Mouse (Mus musculus) ES-E14 (cell line): ENCODE data around the gene Rcc2. TPM values are rescaled to one million over a fixed set of nuclear protein-coding genes. Genes with fewer than 3 reads are reported as not detected.

Source experiments
- DNase-seq: peaks from one replicate; pipeline ENCODE4 v3.0.0-alpha.2; 2013; ENCODE audit warnings: low read depth, low spot score
- H3K27ac ChIP-seq: 2 replicates; pipeline ENCODE4 v1.5.1; 2012; ENCODE audit warnings: low read depth, mild to moderate bottlenecking, low read length, moderate library complexity, mixed read lengths; ENCODE audit not compliant: poor library complexity, insufficient read depth, severe bottlenecking
- H3K36me3 ChIP-seq: 2 replicates; pipeline ENCODE4 v1.6.1; 2012; ENCODE audit warnings: mild to moderate bottlenecking, low read length, moderate library complexity, mixed read lengths; ENCODE audit not compliant: control insufficient read depth, poor library complexity, insufficient read depth, severe bottlenecking
- H3K4me1 ChIP-seq, 2 experiments: fragments of 150-350 bp in 1 of 2; sonication (generic) in 1 of 2; 2 replicates each; pipeline ENCODE4 v1.6.1; 2012; ENCODE audit warnings: low read length in 2 of 2, mild to moderate bottlenecking in 1 of 2, mixed read lengths in 1 of 2; ENCODE audit not compliant: control insufficient read depth in 2 of 2, insufficient read depth in 2 of 2, poor library complexity in 1 of 2
- H3K4me3 ChIP-seq, 2 experiments: fragments of 150-350 bp in 1 of 2; sonication (generic) in 1 of 2; 2 replicates each; pipeline ENCODE4 v1.5.1; 2012; ENCODE audit warnings: low read length in 2 of 2, low read depth in 1 of 2, mild to moderate bottlenecking in 1 of 2, mixed read lengths in 1 of 2; ENCODE audit not compliant: insufficient read depth in 1 of 2, poor library complexity in 1 of 2, severe bottlenecking in 1 of 2
- H3K9ac ChIP-seq: 2 replicates; pipeline ENCODE4 v1.6.1; 2012; ENCODE audit warnings: low read depth, mild to moderate bottlenecking, low read length, mixed read lengths; ENCODE audit not compliant: poor library complexity, insufficient read depth, severe bottlenecking
- H3K9me3 ChIP-seq: fragments of 150-350 bp; sonication (generic); 2 replicates; pipeline ENCODE4 v1.6.1; 2012; ENCODE audit warnings: low read depth, mild to moderate bottlenecking, low read length; ENCODE audit not compliant: control insufficient read depth, insufficient read depth
- CHD2 ChIP-seq: IDR thresholded peaks from 2 replicates; pipeline ENCODE4 v1.6.1; 2014; ENCODE audit warnings: mild to moderate bottlenecking, low read depth, low read length, inconsistent platforms
- HCFC1 ChIP-seq: IDR thresholded peaks from 2 replicates; pipeline ENCODE4 v1.6.1; 2012; ENCODE audit warnings: low read length, inconsistent platforms, borderline replicate concordance; ENCODE audit not compliant: insufficient read depth
- MAFK ChIP-seq: IDR thresholded peaks from 2 replicates; pipeline ENCODE4 v1.6.1; 2014; ENCODE audit warnings: mild to moderate bottlenecking, low read depth, low read length, inconsistent platforms; ENCODE audit not compliant: insufficient read depth
- ZC3H11A ChIP-seq: IDR thresholded peaks from 2 replicates; pipeline ENCODE4 v1.6.1; 2012; ENCODE audit warnings: low read depth, mild to moderate bottlenecking, inconsistent platforms, low read length, borderline replicate concordance
- ZNF384 ChIP-seq: IDR thresholded peaks from 2 replicates; pipeline ENCODE4 v1.6.1; 2012; ENCODE audit warnings: low read depth, low read length, inconsistent platforms
- in situ Hi-C, 2 experiments: fragments of 600-800 bp; cut with MboI; formaldehyde crosslinking; loops; one replicate each; pipeline ENCODE4 v1.15.1; 2025; ENCODE audit warnings: low sequenced_read_pairs in 2 of 2, inconsistent platforms in 1 of 2; ENCODE audit not compliant: unreplicated experiment in 2 of 2
- total RNA-seq: library from RNA; depleted of rRNA; stranded (reverse); fragments of 300-350 nt; gene quantifications from 2 replicates; pipeline ENCODE4 v1.2.3, GENCODE M21; 2012

Gene Rcc2
- total RNA-seq, 1 experiment: 250 TPM

DNA sequence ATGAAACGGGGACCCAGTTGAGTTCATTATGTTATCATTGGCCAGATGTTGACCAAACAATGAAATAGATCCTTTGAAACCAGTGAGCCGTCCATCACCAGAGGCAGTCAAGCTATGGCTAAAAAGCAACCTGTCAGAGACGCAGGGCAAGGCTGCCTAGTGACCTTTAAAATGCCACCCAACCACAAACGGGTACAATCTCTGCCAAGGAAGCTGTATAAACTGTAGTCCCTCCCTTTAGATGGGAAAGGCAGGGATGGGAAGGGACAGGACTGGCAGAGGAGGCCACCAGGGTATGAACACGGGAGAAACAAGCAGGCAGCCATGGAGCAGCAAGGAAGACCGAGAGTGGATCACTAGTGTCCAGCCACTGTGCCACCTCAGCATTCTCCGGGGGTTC lies 35.3 kb upstream of the Rcc2 start:
- Histone ChIP-seq H3K9me3 (no peaks in the 10 kb centered on the region), H3K9ac (no peak overlapping the region), H3K27ac (no peak overlapping the region), H3K4me3 (no peak overlapping the region), H3K4me1 (peaks cover 3 to 28% of the 10 kb centered on the region in 2 experiments; a peak in 2 of 4 replicates), H3K36me3 (no peaks in the 10 kb centered on the region)
- TF ChIP-seq ZC3H11A (no peak), ZNF384 (no peak), HCFC1 (no peak), CHD2 (no peak), MAFK (no peak)
- in situ Hi-C loops: no loop called here
- DNase-seq: no peak

DNA sequence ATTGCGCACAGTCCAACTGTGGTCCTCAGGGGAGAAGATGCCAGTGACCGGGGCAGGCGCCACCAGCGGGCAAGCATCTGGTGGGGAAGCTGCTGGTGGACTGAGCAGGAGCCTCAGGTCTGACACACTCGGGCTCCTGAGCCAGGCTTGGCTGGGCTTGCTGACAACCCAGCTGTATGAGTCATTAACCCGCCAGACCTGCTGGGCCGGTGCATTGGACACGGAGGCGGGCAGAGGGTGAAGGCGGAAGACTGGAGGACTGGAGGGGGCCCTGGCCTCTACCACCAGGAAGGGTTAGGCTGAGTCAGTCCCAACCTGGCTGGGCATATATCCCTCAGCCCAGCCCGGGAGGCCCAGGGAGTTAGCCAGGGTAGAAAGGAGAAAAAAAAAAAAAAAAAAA lies 34.6 kb upstream of the Rcc2 start, which contains the start of gene Arhgef10l:
Gene Arhgef10l, minus strand, starts transcription at position 253 of the 400 bp plus-strand sequence.
- DNase-seq: no peak
- no peak within 1 kb of the TSS for H3K4me3 ChIP-seq
- TF ChIP-seq HCFC1 (no peak), MAFK (no peak), CHD2 (no peak), ZNF384 (no peak), ZC3H11A (no peak)
- no peak within 1 kb of the TSS for H3K27ac ChIP-seq
- no peak within 1 kb of the TSS for H3K9ac ChIP-seq
- in situ Hi-C loops: no loop called here
- H3K4me1 ChIP-seq: peaks cover 3 to 28% of the 10 kb centered on the region in 2 experiments; a peak in 2 of 4 replicates
- H3K9me3 ChIP-seq: no peaks in the 10 kb centered on the region
- no peaks in the 10 kb centered on the region for H3K36me3 ChIP-seq

- Histone ChIP-seq H3K9me3 (no peaks in the 10 kb centered on the region), H3K27ac (no peak overlapping the region), H3K9ac (no peak overlapping the region), H3K4me1 (peaks cover 3 to 16% of the 10 kb centered on the region in 2 experiments; a peak in 2 of 4 replicates), H3K36me3 (no peaks in the 10 kb centered on the region), H3K4me3 (no peak overlapping the region)
- in situ Hi-C loops: no loop called here
- DNase-seq: no peak
- TF ChIP-seq MAFK (no peak), HCFC1 (no peak), CHD2 (no peak), ZC3H11A (no peak), ZNF384 (no peak)
Measured at GRCm38 (mm10) chr4:140667802-140668201, 32.5 kb upstream of the Rcc2 start.

DNA sequence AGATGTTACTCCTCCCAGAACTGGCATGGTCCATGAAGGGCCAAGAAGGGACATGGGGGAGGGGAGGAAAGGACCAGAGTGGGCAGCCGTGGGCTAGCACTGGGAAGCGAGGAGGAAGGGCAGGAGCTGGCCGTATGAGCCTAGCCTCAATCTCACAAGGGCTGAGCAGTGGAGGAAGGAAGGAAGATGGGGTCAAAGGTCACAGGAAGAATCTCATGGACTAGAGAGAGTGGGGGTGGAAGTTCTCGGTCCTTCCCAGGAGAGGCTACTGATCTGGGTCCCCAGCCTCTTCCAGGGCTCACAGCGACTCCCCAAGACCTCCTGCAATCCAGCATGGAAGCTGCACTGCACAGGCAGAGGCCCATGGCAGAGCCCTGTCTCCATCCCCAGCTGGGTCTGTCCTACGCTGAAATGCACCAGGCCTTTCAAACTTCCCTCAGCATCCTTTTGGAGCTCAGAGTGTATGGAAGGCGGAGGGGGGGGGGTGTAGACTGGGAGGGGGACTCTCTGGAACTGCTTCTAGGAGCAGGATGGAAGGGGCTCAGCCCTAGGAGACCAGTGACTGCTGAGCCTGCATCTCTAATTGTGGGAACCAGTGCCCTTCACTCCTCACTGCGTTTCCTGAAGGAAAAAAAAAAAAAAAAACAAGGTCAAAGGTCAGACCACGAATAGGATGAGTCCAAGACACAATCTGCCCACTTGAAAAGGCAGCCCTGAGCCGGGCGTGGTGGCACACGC lies 26.6 kb upstream of the Rcc2 start:
- no peaks in the 10 kb centered on the region for H3K36me3 ChIP-seq
- H3K9ac ChIP-seq: no peak overlapping the region
- TF ChIP-seq ZNF384 (no peak), MAFK (no peak), CHD2 (no peak), ZC3H11A (no peak), HCFC1 (no peak)
- H3K27ac ChIP-seq: no peak overlapping the region
- no peak overlapping the region for H3K4me3 ChIP-seq
- in situ Hi-C loops: loop anchor here in 1 of 2 experiments (10.0 kb wide), 1 partner anchor 79 kb away; no protein-coding TSS in a partner anchor
- no peaks in the 10 kb centered on the region for H3K4me1 ChIP-seq
- no peak for DNase-seq
- no peaks in the 10 kb centered on the region for H3K9me3 ChIP-seq
